Mouse (Mus musculus) lung, postnatal 10 days (tissue): ENCODE measurements around the gene Ablim2.

Experiments used
- DNase-seq: peaks from one replicate; pipeline ENCODE4 v3.0.0; 2021

Gene Ablim2

GRCm38 (mm10) chr5:35817266-35817665 lies 59.6 kb downstream of the Ablim2 start:
- DNase-seq: no peak

GRCm38 (mm10) chr5:35817882-35818281 lies 60.2 kb downstream of the Ablim2 start:
- no peak for DNase-seq

DNA sequence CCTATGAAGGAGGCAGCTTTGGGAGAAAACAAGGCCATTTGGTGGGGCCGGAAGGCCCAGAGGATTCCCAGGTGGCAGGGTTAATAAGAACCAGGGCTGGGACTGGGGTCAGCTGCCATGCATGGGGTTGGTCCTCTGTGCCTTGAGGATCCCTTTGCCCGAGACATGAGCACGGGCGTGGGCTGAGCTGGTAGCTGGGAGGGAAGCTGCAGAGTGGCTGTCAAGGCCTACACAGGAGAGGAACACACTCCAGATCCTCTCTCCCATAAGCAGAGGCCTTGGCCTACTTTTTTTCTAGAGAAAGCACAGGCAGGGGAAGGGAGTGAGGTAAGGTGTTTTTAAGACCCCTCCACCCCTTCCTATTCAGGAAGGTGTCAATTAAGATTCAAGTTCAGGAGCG lies 65.0 kb downstream of the Ablim2 start:
- no peak for DNase-seq

DNA sequence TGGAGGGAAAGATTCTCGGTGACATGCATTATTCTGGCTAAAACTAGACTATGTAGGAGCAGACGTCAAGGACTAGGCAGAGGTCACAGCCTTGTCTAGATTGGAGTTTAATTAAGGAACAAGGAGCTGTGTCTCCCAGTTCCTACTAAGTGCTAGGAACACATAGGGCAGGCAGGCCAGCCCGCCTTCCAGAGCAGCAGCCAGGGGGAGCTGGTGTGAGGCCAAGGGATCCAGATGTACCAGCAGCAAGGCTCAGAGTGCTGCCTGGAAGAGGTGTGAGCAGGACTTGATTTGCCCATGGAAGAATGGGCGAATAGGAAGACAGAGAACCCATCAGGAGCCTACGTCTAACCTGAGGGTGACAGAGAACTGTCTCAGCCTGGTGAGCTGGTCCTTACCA lies 68.8 kb downstream of the Ablim2 start:
- no peak for DNase-seq

GRCm38 (mm10) chr5:35827075-35827474 lies 69.4 kb downstream of the Ablim2 start:
- DNase-seq: peak; percentile 22

GRCm38 (mm10) chr5:35827856-35828255 lies 70.2 kb downstream of the Ablim2 start:
- no peak for DNase-seq

- no peak for DNase-seq
These were observed 72.4 kb downstream of the Ablim2 start for GRCm38 (mm10) chr5:35830101-35830500.

GRCm38 (mm10) chr5:35833881-35834280 lies 76.2 kb downstream of the Ablim2 start:
- no peak for DNase-seq

- DNase-seq: no peak
These were observed 79.3 kb downstream of the Ablim2 start for GRCm38 (mm10) chr5:35836992-35837391.

- DNase-seq: peak; percentile 12
These were observed 81.6 kb downstream of the Ablim2 start for GRCm38 (mm10) chr5:35839262-35839661.

- no peak for DNase-seq
These were observed 93.8 kb downstream of the Ablim2 start for GRCm38 (mm10) chr5:35851485-35851884.

DNA sequence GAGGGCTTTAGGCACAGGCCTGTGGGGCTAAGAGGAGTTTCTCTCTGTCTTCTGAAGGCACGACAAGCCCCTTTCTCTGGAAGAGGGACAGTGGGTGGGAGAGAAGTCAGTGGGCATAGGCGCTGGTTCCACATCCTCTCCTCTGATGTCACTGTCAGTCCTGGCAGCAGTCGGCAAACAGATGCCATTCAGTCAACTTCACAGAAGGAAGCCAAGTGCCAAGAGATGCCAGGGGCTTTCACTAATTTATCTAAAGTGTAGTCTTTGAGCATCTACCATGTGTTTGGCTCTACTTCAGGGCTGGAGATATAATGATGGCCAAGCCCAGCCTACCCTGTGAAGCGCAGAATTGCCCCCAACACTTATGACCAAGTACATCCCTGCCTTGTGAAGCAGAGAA lies 95.8 kb downstream of the Ablim2 start:
- no peak for DNase-seq

- peak; percentile 29 for DNase-seq
These were observed 98.6 kb downstream of the Ablim2 start for GRCm38 (mm10) chr5:35856245-35856644.

GRCm38 (mm10) chr5:35858069-35858468 lies 100.4 kb downstream of the Ablim2 start:
- DNase-seq: peak; percentile 65

- no peak for DNase-seq
These were observed 103.8 kb downstream of the Ablim2 start for GRCm38 (mm10) chr5:35861456-35861855.

DNA sequence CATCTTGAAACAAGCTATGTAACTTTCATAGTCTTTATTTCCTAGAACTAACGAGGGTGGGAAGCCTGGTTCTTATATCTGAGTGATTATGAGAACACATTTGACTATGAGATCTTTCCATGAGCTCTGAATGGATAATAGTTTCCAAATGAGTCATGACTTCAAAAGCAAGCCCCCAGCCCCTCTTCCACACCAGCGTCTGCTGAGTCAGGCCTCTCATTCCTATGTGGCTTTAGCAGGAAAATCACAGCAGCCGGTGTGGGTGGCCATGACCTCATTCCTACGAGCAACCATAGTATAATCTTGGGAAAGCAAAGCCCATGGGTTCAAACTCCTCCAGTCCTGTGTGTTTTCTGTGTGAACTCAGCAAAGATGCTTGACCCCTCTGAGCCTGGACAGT lies 112.3 kb downstream of the Ablim2 start:
- no peak for DNase-seq

DNA sequence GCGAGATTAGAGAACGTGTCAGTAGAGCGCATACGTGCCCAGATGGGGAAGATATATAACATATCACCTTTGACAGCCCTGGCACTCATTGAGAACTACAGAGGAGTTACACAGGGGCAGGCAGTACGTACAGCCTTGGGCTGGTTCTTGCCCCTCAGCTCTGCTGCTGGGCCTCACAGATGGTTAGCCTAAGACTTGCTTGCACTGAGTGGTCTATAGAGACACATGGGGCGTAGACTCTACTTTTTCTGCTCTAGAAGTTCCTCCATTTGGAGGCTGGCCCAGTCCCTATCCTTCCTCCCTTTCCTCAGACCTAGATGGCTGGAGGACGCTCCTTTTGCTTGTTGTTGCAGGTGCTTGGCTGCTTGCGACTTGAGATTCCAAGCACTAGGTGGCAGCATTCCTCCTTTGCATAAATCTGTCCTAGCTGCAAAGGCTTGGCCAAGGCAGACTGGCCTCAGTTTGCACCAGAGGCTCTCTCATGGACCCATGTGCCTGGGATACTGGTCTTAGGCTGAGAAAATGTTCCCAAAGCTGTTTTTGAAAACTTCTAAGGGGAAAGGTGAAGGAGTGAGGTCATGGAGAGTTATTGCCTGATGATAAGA lies 112.8 kb downstream of the Ablim2 start:
- peak; percentile 83 for DNase-seq

- no peak for DNase-seq
These were observed 115.7 kb downstream of the Ablim2 start for GRCm38 (mm10) chr5:35873382-35873781.

- no peak for DNase-seq
These were observed 118.6 kb downstream of the Ablim2 start for GRCm38 (mm10) chr5:35876236-35876635.

- DNase-seq: no peak
These were observed 121.5 kb downstream of the Ablim2 start for GRCm38 (mm10) chr5:35879199-35879598.

- peak; percentile 31 for DNase-seq
These were observed 124.7 kb downstream of the Ablim2 start for GRCm38 (mm10) chr5:35882391-35882790.

- DNase-seq: peak; percentile 60
These were observed 126.6 kb downstream of the Ablim2 start for GRCm38 (mm10) chr5:35884262-35884661.

GRCm38 (mm10) chr5:35884689-35885088 lies 127.0 kb downstream of the Ablim2 start:
- no peak for DNase-seq

GRCm38 (mm10) chr5:35888959-35889358 lies 131.3 kb downstream of the Ablim2 start:
- DNase-seq: peak; percentile 38

DNA sequence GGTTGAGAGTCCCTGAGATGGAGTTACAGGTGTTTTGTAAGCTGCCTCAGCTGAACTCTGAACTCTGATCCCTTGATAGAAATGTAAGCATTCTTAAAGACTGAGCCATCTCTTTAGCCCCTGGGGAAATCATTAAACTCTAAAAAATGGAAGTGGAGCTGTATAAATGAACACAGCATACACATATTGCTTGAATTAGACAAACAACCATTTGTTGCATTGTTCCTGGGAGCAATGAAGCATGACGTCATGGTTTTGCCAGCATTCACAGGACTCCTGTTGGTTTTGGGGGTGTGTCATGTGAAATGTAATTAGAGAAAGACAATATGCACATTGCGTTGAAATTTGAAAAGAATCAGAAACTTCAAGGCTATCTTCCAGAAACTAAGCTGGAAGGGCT lies 132.0 kb downstream of the Ablim2 start:
- no peak for DNase-seq
